Mouse (Mus musculus) CH12.LX (cell line): ENCODE results near the gene Polr3b. TPM values are rescaled to one million over a fixed set of nuclear protein-coding genes. Genes with fewer than 3 reads are reported as not detected.
A peak's percentile ranks its signal among the peaks of the same experiment; 100 is the strongest.

Experiments used
- DNase-seq: peaks from one replicate; pipeline ENCODE4 v3.0.0-alpha.2; 2013; ENCODE audit errors: extremely low read depth
- H3K27ac ChIP-seq: 2 replicates; pipeline ENCODE4 v1.5.1; 2012; ENCODE audit warnings: low read depth, mild to moderate bottlenecking, control low read depth, moderate library complexity; ENCODE audit not compliant: insufficient read depth
- H3K27me3 ChIP-seq: replicated peaks from 2 replicates; pipeline ENCODE3; 2012; ENCODE audit warnings: inconsistent platforms
- H3K36me3 ChIP-seq, 2 experiments: replicated peaks in 1 of 2; 2 replicates each; pipeline versions ENCODE3 to v1.6.1; 2012; ENCODE audit warnings: inconsistent platforms in 1 of 2, low read length in 1 of 2, mild to moderate bottlenecking in 1 of 2, mixed read lengths in 1 of 2, moderate library complexity in 1 of 2; ENCODE audit not compliant: control insufficient read depth in 1 of 2, insufficient read depth in 1 of 2
- H3K4me1 ChIP-seq, 2 experiments: 2 replicates each; pipeline ENCODE4 v1.6.1; 2012; ENCODE audit warnings: inconsistent platforms in 1 of 2, moderate library complexity in 1 of 2; ENCODE audit not compliant: insufficient read depth in 2 of 2, control insufficient read depth in 1 of 2
- H3K4me2 ChIP-seq: 2 replicates; pipeline ENCODE4 v1.6.1; 2012; ENCODE audit warnings: low read depth, mild to moderate bottlenecking, control low read depth; ENCODE audit not compliant: poor library complexity, insufficient read depth, severe bottlenecking
- H3K4me3 ChIP-seq, 3 experiments: fragments of 150-350 bp in 1 of 3; sonication (generic) in 1 of 3; replicated peaks in 1 of 3; 2 replicates each; pipeline versions ENCODE3 to v1.5.1; 2011 to 2012; ENCODE audit warnings: low read depth in 2 of 3, low read length in 2 of 3, mild to moderate bottlenecking in 2 of 3, moderate library complexity in 2 of 3, control low read depth in 1 of 3, improper control_type of control experiment in 1 of 3, inconsistent platforms in 1 of 3, mixed read lengths in 1 of 3; ENCODE audit not compliant: poor library complexity in 1 of 3
- H3K79me2 ChIP-seq: replicated peaks from 2 replicates; pipeline ENCODE4 v1.6.1; 2012; ENCODE audit warnings: mild to moderate bottlenecking, moderate library complexity; ENCODE audit not compliant: control insufficient read depth, poor library complexity, insufficient read depth, severe bottlenecking; ENCODE audit errors: extremely low read depth
- H3K9ac ChIP-seq: 2 replicates; pipeline ENCODE4 v1.6.1; 2012; ENCODE audit warnings: low read depth, mild to moderate bottlenecking, control low read depth, moderate library complexity; ENCODE audit not compliant: insufficient read depth
- H3K9me3 ChIP-seq: replicated peaks from 2 replicates; pipeline ENCODE3; 2012; ENCODE audit warnings: low read length, inconsistent platforms, mixed read lengths
- BHLHE40 ChIP-seq: IDR thresholded peaks from 2 replicates; pipeline ENCODE4 v1.6.1; 2011; ENCODE audit warnings: mild to moderate bottlenecking, low read depth, low read length, improper control_type of control experiment
- CTCF ChIP-seq, 2 experiments: IDR thresholded peaks in 1 of 2; conservative IDR thresholded peaks in 1 of 2; 2 replicates each; pipeline ENCODE4 v1.5.1; 2011 to 2012; ENCODE audit warnings: low read depth in 2 of 2, low read length in 2 of 2, improper control_type of control experiment in 1 of 2, inconsistent platforms in 1 of 2, mild to moderate bottlenecking in 1 of 2, moderate library complexity in 1 of 2
- E2F4 ChIP-seq: IDR thresholded peaks from 2 replicates; pipeline ENCODE4 v1.6.1; 2011; ENCODE audit warnings: low read depth, low read length, improper control_type of control experiment; ENCODE audit not compliant: insufficient replicate concordance
- EP300 ChIP-seq: IDR thresholded peaks from 2 replicates; pipeline ENCODE4 v1.6.1; 2011; ENCODE audit warnings: low read length, improper control_type of control experiment
- IRF4 ChIP-seq: IDR thresholded peaks from 2 replicates; pipeline ENCODE4 v1.6.1; 2014; ENCODE audit warnings: low read depth, mild to moderate bottlenecking, inconsistent platforms, low read length, improper control_type of control experiment
- JUN ChIP-seq: IDR thresholded peaks from 2 replicates; pipeline ENCODE4 v1.6.1; 2011; ENCODE audit warnings: low read depth, mild to moderate bottlenecking, low read length, improper control_type of control experiment, moderate library complexity; ENCODE audit not compliant: insufficient read depth
- MAZ ChIP-seq: IDR thresholded peaks from 2 replicates; pipeline ENCODE4 v1.6.1; 2012; ENCODE audit warnings: low read depth, mild to moderate bottlenecking, inconsistent platforms, low read length, improper control_type of control experiment, moderate library complexity
- MEF2A ChIP-seq: IDR thresholded peaks from 2 replicates; pipeline ENCODE4 v1.6.1; 2014; ENCODE audit warnings: low read depth, mild to moderate bottlenecking, inconsistent platforms, low read length, improper control_type of control experiment, borderline replicate concordance
- MXI1 ChIP-seq: IDR thresholded peaks from 2 replicates; pipeline ENCODE4 v1.6.1; 2011; ENCODE audit warnings: mild to moderate bottlenecking, low read depth, low read length, improper control_type of control experiment
- MYC ChIP-seq: IDR thresholded peaks from 2 replicates; pipeline ENCODE4 v1.6.1; 2011; ENCODE audit warnings: low read depth, mild to moderate bottlenecking, improper control_type of control experiment, low read length
- NELFE ChIP-seq: IDR thresholded peaks from 2 replicates; pipeline ENCODE4 v1.6.1; 2011; ENCODE audit warnings: low read depth, low read length, improper control_type of control experiment
- NRF1 ChIP-seq: IDR thresholded peaks from 2 replicates; pipeline ENCODE4 v1.6.1; 2014; ENCODE audit warnings: low read depth, mild to moderate bottlenecking, inconsistent platforms, low read length, improper control_type of control experiment, moderate library complexity
- PAX5 ChIP-seq: IDR thresholded peaks from 2 replicates; pipeline ENCODE4 v1.6.1; 2012; ENCODE audit warnings: low read length, inconsistent platforms, mixed read lengths
- RCOR1 ChIP-seq: conservative IDR thresholded peaks from 2 replicates; pipeline ENCODE4 v1.6.1; 2012; ENCODE audit warnings: low read depth, mild to moderate bottlenecking, inconsistent platforms, low read length, improper control_type of control experiment
- TBP ChIP-seq: conservative IDR thresholded peaks from 2 replicates; pipeline ENCODE4 v1.6.1; 2011; ENCODE audit warnings: low read depth, low read length, improper control_type of control experiment
- TCF12 ChIP-seq: IDR thresholded peaks from 2 replicates; pipeline ENCODE4 v1.6.1; 2014; ENCODE audit warnings: low read depth, mild to moderate bottlenecking, inconsistent platforms, low read length, improper control_type of control experiment
- USF2 ChIP-seq: conservative IDR thresholded peaks from 2 replicates; pipeline ENCODE4 v1.6.1; 2011; ENCODE audit warnings: low read depth, low read length, improper control_type of control experiment
- ZC3H11A ChIP-seq: IDR thresholded peaks from 2 replicates; pipeline ENCODE4 v1.6.1; 2012; ENCODE audit warnings: low read depth, mild to moderate bottlenecking, inconsistent platforms, low read length, improper control_type of control experiment
- ZMIZ1 ChIP-seq: IDR thresholded peaks from 2 replicates; pipeline ENCODE4 v1.6.1; 2012; ENCODE audit warnings: low read depth, mild to moderate bottlenecking, inconsistent platforms, low read length, improper control_type of control experiment
- ZNF384 ChIP-seq: IDR thresholded peaks from 2 replicates; pipeline ENCODE4 v1.6.1; 2012; ENCODE audit warnings: low read depth, low read length, improper control_type of control experiment, inconsistent platforms
- dilution Hi-C: fragments of 300-500 bp; cut with MboI; formaldehyde crosslinking; loops from 2 replicates; pipeline ENCODE4 v1.14.3; 2020; ENCODE audit warnings: low sequenced_read_pairs; ENCODE audit not compliant: extremely low pct_unique_long_range_greater_than_20kb, extremely low pct_ligation_motif_present
- in situ Hi-C: fragments of 300-500 bp; cut with MboI; formaldehyde crosslinking; loops from 3 replicates; pipeline ENCODE4 v1.14.3; 2019; ENCODE audit warnings: low sequenced_read_pairs, low pct_ligation_motif_present, low pct_unique_long_range_greater_than_20kb, mixed read lengths
- polyA plus RNA-seq: library from polyadenylated mRNA; unstranded; fragments of >175 nt; gene quantifications from 2 replicates; pipeline ENCODE4 v1.2.1, GENCODE M21; 2012; ENCODE audit warnings: low read depth; ENCODE audit not compliant: insufficient read length
- total RNA-seq, 2 experiments: library from RNA; depleted of rRNA; stranded (reverse); fragments of 300-350 nt in 1 of 2; fragments of >200 nt in 1 of 2; gene quantifications; 2 replicates each; pipeline ENCODE4 v1.2.3; 2012 to 2014

The Polr3b gene
- total and polyA plus RNA-seq, 3 experiments, result 13.0 to 20.8 (median 16.3) TPM

DNA sequence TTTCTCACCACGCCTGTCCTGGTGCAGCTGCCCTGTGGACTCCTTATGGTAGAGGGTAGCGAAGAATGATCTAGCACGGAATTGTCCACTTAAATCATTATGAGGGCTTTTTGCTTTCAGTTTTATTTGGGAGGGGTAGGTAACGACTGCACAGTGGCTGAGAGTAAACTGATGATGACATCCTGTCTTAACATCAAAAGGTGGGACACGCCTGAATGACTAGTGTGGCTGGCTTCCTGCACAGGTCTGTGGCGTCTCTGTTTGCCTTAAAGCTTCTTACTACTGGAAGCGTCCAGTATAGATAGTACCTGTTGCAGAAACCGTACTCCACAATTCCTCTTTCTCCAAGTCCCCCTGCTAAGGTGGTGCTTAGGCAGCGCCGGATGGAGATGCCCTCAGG is 146.7 kb downstream of the Polr3b start:
- in situ Hi-C loops, result no loop called here
- Histone ChIP-seq H3K4me3 (no peak overlapping the region), H3K4me2 (no peak overlapping the region), H3K9ac (no peak overlapping the region), H3K79me2 (no peaks in the 10 kb centered on the region), H3K27ac (no peak overlapping the region), H3K27me3 (peaks cover 7% of the 10 kb centered on the region), H3K36me3 (no peaks in the 10 kb centered on the region), H3K9me3 (no peaks in the 10 kb centered on the region), H3K4me1 (peaks cover 0 to 6% of the 10 kb centered on the region in 2 experiments; a peak in 2 of 4 replicates)
- dilution Hi-C loops, result no loop called here
- no peak for DNase-seq
- no peak for TF ChIP-seq CTCF (conservative IDR thresholded peaks at IDR 0.05 in 1 of 2, IDR thresholded peaks at IDR 0.05 in 1 of 2; ENCODE audit: low read depth in 2 of 2, low read length in 2 of 2)
- no peak for TF ChIP-seq PAX5
- TF ChIP-seq NELFE, result no peak
- no peak for TF ChIP-seq ZC3H11A
- TF ChIP-seq EP300, result no peak
- no peak for TF ChIP-seq MYC
- TF ChIP-seq ZMIZ1, result no peak
- TF ChIP-seq E2F4, result no peak
- no peak for TF ChIP-seq IRF4
- TF ChIP-seq TCF12, result no peak
- TF ChIP-seq MXI1, result no peak
- no peak for TF ChIP-seq TBP
- TF ChIP-seq NRF1, result no peak
- no peak for TF ChIP-seq BHLHE40
- no peak for TF ChIP-seq USF2

DNA sequence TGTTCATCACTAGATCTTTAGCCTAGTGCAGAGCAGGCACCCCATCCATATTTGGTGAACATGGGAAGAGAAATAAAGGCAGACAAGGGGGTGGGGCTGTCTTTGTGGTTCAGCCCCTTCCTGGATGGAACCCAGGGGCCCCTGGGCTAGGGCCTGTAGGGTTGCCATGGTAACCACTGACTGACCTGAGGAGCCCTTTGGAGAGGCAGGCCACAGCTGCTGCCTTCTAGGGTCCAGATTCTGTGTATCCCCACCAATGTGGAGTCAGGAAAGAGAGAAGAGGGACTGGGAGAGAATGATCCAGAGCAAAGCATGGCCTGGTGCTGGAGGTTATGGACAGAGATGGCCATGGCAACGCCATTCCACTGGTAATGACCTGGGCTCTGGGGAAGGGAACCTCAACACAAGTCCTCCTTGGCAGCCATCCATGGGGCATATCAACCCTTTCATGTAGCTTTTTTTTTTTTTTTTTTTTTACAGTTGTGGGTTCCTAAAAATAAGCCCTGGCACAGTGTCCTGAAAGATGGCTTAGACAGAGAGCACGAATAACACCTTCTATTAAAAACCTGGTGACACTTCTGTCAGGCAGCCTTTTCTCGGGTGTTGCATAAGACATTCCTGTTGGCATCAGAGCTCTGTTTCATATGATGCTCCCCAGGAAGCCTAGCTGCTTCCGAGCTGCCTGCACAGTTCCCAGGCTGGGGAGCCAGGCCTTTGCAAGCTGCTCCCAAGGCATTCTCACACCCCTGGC is 150.5 kb downstream of the Polr3b start:
- Histone ChIP-seq H3K36me3 (no peaks in the 10 kb centered on the region), H3K27me3 (peaks cover 5% of the 10 kb centered on the region), H3K4me2 (no peak overlapping the region), H3K9ac (no peak overlapping the region), H3K79me2 (no peaks in the 10 kb centered on the region), H3K4me3 (no peak overlapping the region), H3K4me1 (peaks cover 6 to 25% of the 10 kb centered on the region in 2 experiments), H3K9me3 (no peaks in the 10 kb centered on the region), H3K27ac (no peak overlapping the region)
- in situ Hi-C loops (no loop called here), dilution Hi-C loops (no loop called here)
- DNase-seq, result no peak
- no peak for TF ChIP-seq JUN
- no peak for TF ChIP-seq MAZ
- no peak for TF ChIP-seq RCOR1
- TF ChIP-seq MEF2A, result no peak
- TF ChIP-seq NRF1, result no peak
- TF ChIP-seq ZNF384, result peak; percentile 34; the same call in 1 of the 2 replicates
- TF ChIP-seq E2F4, result no peak
